8 mouse cellular contexts compared by ENCODE assay signal in the genomic region with DNA sequence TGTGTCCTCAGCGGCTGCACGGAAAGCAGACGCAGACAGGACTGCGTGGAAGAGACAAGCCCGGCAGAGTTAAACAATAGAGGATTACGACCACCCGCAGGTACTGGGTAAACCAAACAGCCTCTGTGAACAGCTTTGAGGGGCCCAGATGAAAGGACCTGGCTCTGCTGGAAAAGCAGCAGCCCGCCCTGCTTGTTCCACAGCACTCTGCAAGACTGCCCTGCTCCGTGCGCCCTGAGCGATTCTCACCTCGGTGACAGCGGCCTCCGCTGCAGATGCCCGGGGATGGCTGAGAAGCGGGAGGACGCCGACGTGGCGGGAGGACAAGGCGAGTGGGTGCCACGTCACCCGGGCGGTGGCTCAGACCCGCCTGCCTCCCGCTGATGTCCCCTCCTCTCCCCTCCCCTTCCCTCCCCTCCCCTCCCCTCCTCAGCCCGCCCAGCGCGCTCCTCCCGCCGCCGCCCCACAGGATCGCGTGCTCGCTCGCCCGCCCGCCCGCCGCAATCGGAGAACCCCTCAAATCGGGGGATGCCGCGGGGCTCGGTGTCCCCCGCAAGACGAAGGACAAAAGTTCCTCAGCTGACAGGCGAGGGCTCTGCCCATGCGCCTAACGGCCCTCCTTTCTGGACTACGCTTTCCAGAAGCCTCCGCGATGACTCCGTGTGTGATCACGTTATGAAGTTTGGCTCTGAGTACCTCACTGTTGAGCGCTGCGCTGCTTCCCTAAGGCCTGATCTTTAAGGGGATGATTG. TPM values are rescaled to one million over a fixed set of nuclear protein-coding genes. Genes with fewer than 3 reads are reported as not detected.
DNase-seq lines count a peak whose midpoint lies in the region; ATAC-seq and TF ChIP-seq lines count a peak whose summit lies in the region.

A gene (minus strand): TSS at position 364 of the 752 bp plus-strand sequence.

- no peak for TF ChIP-seq EP300 in ES-Bruce4 (IDR thresholded peaks at IDR 0.05; ENCODE audit: insufficient read depth, low read depth, low read length)

- H3K9ac ChIP-seq in ES-Bruce4 (ENCODE audit: low read depth, poor library complexity, severe bottlenecking) = peak within 1 kb of the TSS; percentile 63
- H3K9ac ChIP-seq in forebrain, embryonic 14.5 days (ENCODE audit: low read length) = peak within 1 kb of the TSS; percentile 65
- peak within 1 kb of the TSS; percentile 43 for H3K9ac ChIP-seq in liver, embryonic 16.5 days (ENCODE audit: low read depth, low read length)
- H3K9ac ChIP-seq in neural tube, embryonic 15.5 days (replicated peaks) = peak within 1 kb of the TSS; percentile 80

- WGBS in forebrain, embryonic 14.5 days = under 1% methylated on average over 43 of the region's 57 CpGs
- 2% methylated on average over 39 of the region's 57 CpGs for WGBS in liver, embryonic 16.5 days (ENCODE audit: insufficient replicate concordance)
- 0% methylated on average over 51 of the region's 57 CpGs for WGBS in neural tube, embryonic 15.5 days

- H3K27ac ChIP-seq in ES-Bruce4 (ENCODE audit: insufficient read depth, low read length) = no peak within 1 kb of the TSS
- H3K27ac ChIP-seq in forebrain, embryonic 14.5 days (ENCODE audit: low read depth, low read length) = peak within 1 kb of the TSS; percentile 83
- no peak within 1 kb of the TSS for H3K27ac ChIP-seq in liver, embryonic 16.5 days (ENCODE audit: low read length)
- H3K27ac ChIP-seq in neural tube, embryonic 15.5 days (replicated peaks) = peak within 1 kb of the TSS; percentile 90

- H3K9me3 ChIP-seq in ES-Bruce4 (replicated peaks; ENCODE audit: control insufficient read depth, insufficient read depth, low read length, poor library complexity, severe bottlenecking) = no peaks in the 10 kb centered on the region
- no peaks in the 10 kb centered on the region for H3K9me3 ChIP-seq in forebrain, embryonic 14.5 days (replicated peaks; ENCODE audit: control insufficient read depth, low read length)
- H3K9me3 ChIP-seq in liver, embryonic 16.5 days (replicated peaks; ENCODE audit: control insufficient read depth, low read length) = no peaks in the 10 kb centered on the region
- no peaks in the 10 kb centered on the region for H3K9me3 ChIP-seq in neural tube, embryonic 15.5 days (replicated peaks)

- no peaks in the 10 kb centered on the region for H3K36me3 ChIP-seq in ES-Bruce4 (ENCODE audit: control insufficient read depth, insufficient read depth, low read length, poor library complexity, severe bottlenecking)
- H3K36me3 ChIP-seq in forebrain, embryonic 14.5 days (ENCODE audit: control insufficient read depth, insufficient read depth, low read length) = no peaks in the 10 kb centered on the region
- no peaks in the 10 kb centered on the region for H3K36me3 ChIP-seq in liver, embryonic 16.5 days (ENCODE audit: control insufficient read depth, insufficient read depth)
- H3K36me3 ChIP-seq in neural tube, embryonic 15.5 days = peaks cover 8% of the 10 kb centered on the region

- H3K4me2 ChIP-seq in forebrain, embryonic 14.5 days (ENCODE audit: low read length) = peak within 1 kb of the TSS; percentile 65
- peak within 1 kb of the TSS; percentile 69 for H3K4me2 ChIP-seq in liver, embryonic 16.5 days (ENCODE audit: low read depth, low read length)
- peak within 1 kb of the TSS; percentile 64 for H3K4me2 ChIP-seq in neural tube, embryonic 15.5 days

- intact Hi-C loops in heart, postnatal 10 days (cut with DNase I) = no loop called here

- DNase-seq in c-Kit-positive CD71-positive TER-119-negative erythroid progenitor cells, embryonic 14.5 days (ENCODE audit: low read depth) = peak; percentile 31
- DNase-seq in forebrain, embryonic 14.5 days (ENCODE audit: low spot score) = peak; percentile 87
- DNase-seq in heart, postnatal 10 days = peak; percentile 85 to 88
- peak; percentile 83 for DNase-seq in layer of hippocampus, adult 11-12 months (ENCODE audit: low spot score)
- DNase-seq in thymus, postnatal 25 days = peak; percentile 18

- H3K4me1 ChIP-seq in ES-Bruce4 (ENCODE audit: control insufficient read depth, insufficient read depth, low read length) = no peaks in the 10 kb centered on the region
- peaks cover 9% of the 10 kb centered on the region for H3K4me1 ChIP-seq in forebrain, embryonic 14.5 days (ENCODE audit: control insufficient read depth, insufficient read depth, low read length)
- no peaks in the 10 kb centered on the region for H3K4me1 ChIP-seq in liver, embryonic 16.5 days (ENCODE audit: control insufficient read depth, low read depth, low read length)
- peaks cover 21% of the 10 kb centered on the region for H3K4me1 ChIP-seq in neural tube, embryonic 15.5 days

- no peak for TF ChIP-seq CTCF in ES-Bruce4 (IDR thresholded peaks at IDR 0.05; ENCODE audit: low read depth, low read length)

- peak within 1 kb of the TSS; percentile 62 for H3K4me3 ChIP-seq in ES-Bruce4 (ENCODE audit: low read depth, low read length)
- peak within 1 kb of the TSS; percentile 52 for H3K4me3 ChIP-seq in forebrain, embryonic 14.5 days (ENCODE audit: low read depth, low read length)
- peak within 1 kb of the TSS; percentile 58 for H3K4me3 ChIP-seq in liver, embryonic 16.5 days (ENCODE audit: low read depth, low read length)
- peak within 1 kb of the TSS; percentile 66 for H3K4me3 ChIP-seq in neural tube, embryonic 15.5 days (replicated peaks)

- peaks cover 5% of the 10 kb centered on the region for H3K27me3 ChIP-seq in ES-Bruce4 (ENCODE audit: control insufficient read depth, insufficient read depth, low read length, poor library complexity, severe bottlenecking)
- peaks cover 48% of the 10 kb centered on the region for H3K27me3 ChIP-seq in forebrain, embryonic 14.5 days (replicated peaks; ENCODE audit: control insufficient read depth, insufficient read depth, low read length)
- H3K27me3 ChIP-seq in liver, embryonic 16.5 days (ENCODE audit: control insufficient read depth, insufficient read depth, low read depth, low read length) = peaks cover 17% of the 10 kb centered on the region
- H3K27me3 ChIP-seq in neural tube, embryonic 15.5 days (replicated peaks) = peaks cover 4% of the 10 kb centered on the region; the same call in 1 of the 2 replicates

- ATAC-seq in forebrain, embryonic 14.5 days = peak; percentile 87
- peak; percentile 95 for ATAC-seq in liver, embryonic 16.5 days (ENCODE audit: low read depth)
- ATAC-seq in neural tube, embryonic 15.5 days (ENCODE audit: low FRiP score) = peak; percentile 94

- TF ChIP-seq POLR2A in ES-Bruce4 (IDR thresholded peaks at IDR 0.05; ENCODE audit: insufficient read depth, low read length) = no peak

RNA-seq across cellular contexts. Expression of the gene that starts here (rescaled TPM):
- polyA plus RNA-seq in ES-Bruce4 (2011; ENCODE audit: insufficient read depth, insufficient read length, low read depth, missing spikeins) = 2.3 and 2.4 TPM in 2 replicates
- 7.7 and 9.2 TPM in 2 replicates for polyA plus RNA-seq in forebrain, embryonic 14.5 days (2014; fragmentation: Nextera tagmentation; extraction: Ambion mirVana)
- 1 to 10 TPM; 7.1 to 7.4 TPM for total RNA-seq in heart, postnatal 10 days (2021)
- polyA plus RNA-seq in liver, embryonic 16.5 days (2015; fragmentation: Nextera tagmentation; extraction: Ambion mirVana) = 1.1 and 1.4 TPM in 2 replicates
- 10.4 and 12.5 TPM in 2 replicates for polyA plus RNA-seq in neural tube, embryonic 15.5 days (2015; fragmentation: Nextera tagmentation; extraction: Ambion mirVana)

Comparison
In these comparisons a context has a peak if more than half of its experiments do, and no peak if none do; other contexts are left out.
1. H3K27ac ChIP-seq: peak in forebrain, embryonic 14.5 days (single experiment) and neural tube, embryonic 15.5 days (single experiment); none in ES-Bruce4 (single experiment) and liver, embryonic 16.5 days (single experiment).
2. DNase-seq: peak in every context shown above with its lines; median percentile 87 in forebrain, embryonic 14.5 days; 86 in heart, postnatal 10 days; 83 in layer of hippocampus, adult 11-12 months; 31 in c-Kit-positive CD71-positive TER-119-negative erythroid progenitor cells, embryonic 14.5 days; 18 in thymus, postnatal 25 days.
3. Peak in every context shown above with its lines, with median percentiles within 50 percentile points of each other: H3K4me3 ChIP-seq, H3K9ac ChIP-seq, ATAC-seq and H3K4me2 ChIP-seq.